ENCODE assay signal across 15 mouse cellular contexts in the genomic region with DNA sequence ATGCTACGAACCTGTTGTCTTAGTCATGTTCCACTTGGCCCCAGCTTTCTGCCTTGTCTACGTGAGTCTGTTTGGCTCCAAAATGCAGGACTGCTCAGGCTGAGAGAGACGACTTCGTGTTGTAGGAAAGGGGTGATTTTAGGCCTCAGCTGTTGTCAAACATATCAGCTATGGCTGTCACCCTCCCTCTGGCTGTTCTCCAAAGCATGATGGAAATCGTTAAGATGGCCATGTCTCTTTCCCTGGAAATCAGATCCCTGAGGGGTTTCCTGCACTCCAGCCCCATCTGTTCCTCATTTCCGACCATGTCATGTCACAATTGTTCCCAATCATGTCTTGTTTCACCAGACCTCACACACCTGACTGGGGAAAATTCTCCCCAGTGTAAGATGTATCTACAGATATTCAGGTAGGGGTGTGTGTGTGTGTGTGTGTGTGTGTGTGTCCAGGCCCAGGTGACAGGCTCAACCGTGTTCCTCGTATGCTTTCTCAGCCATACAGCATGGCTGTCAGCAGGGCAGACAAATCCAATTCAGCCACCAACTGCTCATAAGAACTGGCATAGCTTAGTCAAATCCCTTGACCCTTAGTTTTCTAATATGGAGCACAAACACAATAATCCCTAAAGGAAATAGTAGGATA.
DNase-seq lines count a peak whose midpoint lies in the region; ATAC-seq and TF ChIP-seq lines count a peak whose summit lies in the region.
"Had no signal": no experiment of that assay in that cellular context is flagged by ENCODE, and none has a peak within 500 bp of the region (broad histone marks: within the 10 kb centered on the region; RNA-seq: fewer than 3 reads in every experiment).

No protein-coding gene starts in this region.

- H3K9ac ChIP-seq in midbrain, postnatal 0 days (replicated peaks; ENCODE audit: low read length, poor library complexity, severe bottlenecking): no peak overlapping the region
- H3K9ac ChIP-seq in midbrain, embryonic 11.5 days (ENCODE audit: low read length): no peak overlapping the region
- no peak overlapping the region for H3K9ac ChIP-seq in embryonic facial prominence, embryonic 14.5 days (ENCODE audit: low read depth, low read length)
- no peak overlapping the region for H3K9ac ChIP-seq in hindbrain, postnatal 0 days (replicated peaks; ENCODE audit: low read length)

- ATAC-seq in midbrain, postnatal 0 days (ENCODE audit: low FRiP score): no peak
- ATAC-seq in midbrain, embryonic 11.5 days (ENCODE audit: low FRiP score): no peak
- peak; percentile 57; the same call in 1 of the 2 replicates for ATAC-seq in embryonic facial prominence, embryonic 14.5 days (ENCODE audit: low read depth)
- peak; percentile 74 for ATAC-seq in hindbrain, postnatal 0 days

- no peaks in the 10 kb centered on the region for H3K9me3 ChIP-seq in midbrain, postnatal 0 days (ENCODE audit: low read length)
- no peaks in the 10 kb centered on the region for H3K9me3 ChIP-seq in midbrain, embryonic 11.5 days (ENCODE audit: control insufficient read depth, low read length)
- H3K9me3 ChIP-seq in embryonic facial prominence, embryonic 14.5 days (ENCODE audit: control insufficient read depth, low read length): no peaks in the 10 kb centered on the region
- no peaks in the 10 kb centered on the region for H3K9me3 ChIP-seq in hindbrain, postnatal 0 days (ENCODE audit: low read length)
- H3K9me3 ChIP-seq: megakaryocyte, embryonic 14.5 days had no signal

- no peak overlapping the region for H3K4me3 ChIP-seq in midbrain, postnatal 0 days (ENCODE audit: low read depth, low read length)
- H3K4me3 ChIP-seq in midbrain, embryonic 11.5 days (ENCODE audit: low read depth, low read length): no peak overlapping the region
- H3K4me3 ChIP-seq in embryonic facial prominence, embryonic 14.5 days (ENCODE audit: low read depth, low read length): no peak overlapping the region
- H3K4me3 ChIP-seq in hindbrain, postnatal 0 days (ENCODE audit: low read length): no peak overlapping the region
- H3K4me3 ChIP-seq: heart, adult 2 months; megakaryocyte, embryonic 14.5 days had no signal

- H3K4me2 ChIP-seq in midbrain, postnatal 0 days (ENCODE audit: low read depth, low read length, poor library complexity, severe bottlenecking): no peak overlapping the region
- H3K4me2 ChIP-seq in midbrain, embryonic 11.5 days: no peak overlapping the region
- no peak overlapping the region for H3K4me2 ChIP-seq in embryonic facial prominence, embryonic 14.5 days (ENCODE audit: low read depth, low read length)
- H3K4me2 ChIP-seq in hindbrain, postnatal 0 days (ENCODE audit: low read depth, low read length): no peak overlapping the region

- no peaks in the 10 kb centered on the region for H3K36me3 ChIP-seq in midbrain, postnatal 0 days (ENCODE audit: insufficient read depth, low read length)
- no peaks in the 10 kb centered on the region for H3K36me3 ChIP-seq in midbrain, embryonic 11.5 days (ENCODE audit: control insufficient read depth, insufficient read depth, low read length)
- no peaks in the 10 kb centered on the region for H3K36me3 ChIP-seq in embryonic facial prominence, embryonic 14.5 days (ENCODE audit: control insufficient read depth, insufficient read depth, low read length)
- H3K36me3 ChIP-seq in hindbrain, postnatal 0 days (ENCODE audit: insufficient read depth, low read length): no peaks in the 10 kb centered on the region

- no peaks in the 10 kb centered on the region for H3K27me3 ChIP-seq in midbrain, postnatal 0 days (ENCODE audit: insufficient read depth, low read length)
- no peaks in the 10 kb centered on the region for H3K27me3 ChIP-seq in midbrain, embryonic 11.5 days (ENCODE audit: control insufficient read depth, insufficient read depth, low read length)
- no peaks in the 10 kb centered on the region for H3K27me3 ChIP-seq in embryonic facial prominence, embryonic 14.5 days (replicated peaks; ENCODE audit: control insufficient read depth, insufficient read depth, low read length)
- H3K27me3 ChIP-seq in hindbrain, postnatal 0 days (ENCODE audit: insufficient read depth, low read length): no peaks in the 10 kb centered on the region

- peak; percentile 85 for DNase-seq in midbrain, postnatal 0 days (ENCODE audit: low spot score)
- DNase-seq in midbrain, embryonic 11.5 days (ENCODE audit: low spot score, missing footprints): no peak
- DNase-seq in embryonic facial prominence, embryonic 14.5 days (ENCODE audit: low spot score): peak; percentile 76
- peak; percentile 88 for DNase-seq in hindbrain, postnatal 0 days (ENCODE audit: low spot score)
- DNase-seq in kidney, adult 8-10 months: no peak
- no peak for DNase-seq in layer of hippocampus, adult 18-20 months (ENCODE audit: low spot score in 2 of 2)
- no peak for DNase-seq in right cerebral cortex, postnatal 25 days
- DNase-seq: cerebellum, adult 11-12 months; heart, adult 2 months; heart, postnatal 36 days; kidney, adult 9 months; liver; lung, adult 2 months; thymus, adult 2 months had no signal

- H3K27ac ChIP-seq in midbrain, postnatal 0 days (ENCODE audit: low read depth, low read length): no peak overlapping the region
- no peak overlapping the region for H3K27ac ChIP-seq in midbrain, embryonic 11.5 days (ENCODE audit: low read depth, low read length)
- H3K27ac ChIP-seq in embryonic facial prominence, embryonic 14.5 days (replicated peaks; ENCODE audit: low read depth, low read length): no peak overlapping the region
- peak overlapping the region; percentile 56; the same call in 1 of the 2 replicates for H3K27ac ChIP-seq in hindbrain, postnatal 0 days
- H3K27ac ChIP-seq: heart, adult 2 months had no signal

- no peaks in the 10 kb centered on the region for H3K4me1 ChIP-seq in midbrain, postnatal 0 days (ENCODE audit: insufficient read depth, low read length)
- H3K4me1 ChIP-seq in midbrain, embryonic 11.5 days (ENCODE audit: control insufficient read depth, insufficient read depth, low read length): no peaks in the 10 kb centered on the region
- no peaks in the 10 kb centered on the region for H3K4me1 ChIP-seq in embryonic facial prominence, embryonic 14.5 days (ENCODE audit: control insufficient read depth, insufficient read depth, low read length)
- no peaks in the 10 kb centered on the region for H3K4me1 ChIP-seq in hindbrain, postnatal 0 days (ENCODE audit: insufficient read depth, low read length)

- WGBS in midbrain, postnatal 0 days: 50% methylated on average over 8 of the region's 8 CpGs
- 68% methylated on average over 8 of the region's 8 CpGs for WGBS in midbrain, embryonic 11.5 days
- 25% methylated on average over 8 of the region's 8 CpGs for WGBS in embryonic facial prominence, embryonic 14.5 days
- 43% methylated on average over 8 of the region's 8 CpGs for WGBS in hindbrain, postnatal 0 days

- TF ChIP-seq CTCF in midbrain, postnatal 0 days (IDR thresholded peaks at IDR 0.05): no peak
- no peak for TF ChIP-seq CTCF in hindbrain, postnatal 0 days (IDR thresholded peaks at IDR 0.05; ENCODE audit: low read depth)

Comparison
In these comparisons a context has a peak if more than half of its experiments do, and no peak if none do; other contexts are left out.
1. DNase-seq: peak in midbrain, postnatal 0 days (single experiment), embryonic facial prominence, embryonic 14.5 days (single experiment) and hindbrain, postnatal 0 days (single experiment); none in midbrain, embryonic 11.5 days (single experiment), kidney, adult 8-10 months (0 of 2), layer of hippocampus, adult 18-20 months (0 of 2) and right cerebral cortex, postnatal 25 days (single experiment).
2. ATAC-seq: peak in embryonic facial prominence, embryonic 14.5 days (single experiment) and hindbrain, postnatal 0 days (single experiment); none in midbrain, postnatal 0 days (single experiment) and midbrain, embryonic 11.5 days (single experiment).